Mouse (Mus musculus) gastrocnemius, postnatal 10 days (tissue): ENCODE data around the gene 1810046K07Rik. TPM values are rescaled to one million over a fixed set of nuclear protein-coding genes. Genes with fewer than 3 reads are reported as not detected.

ENCODE experiments used
- DNase-seq: peaks from one replicate; pipeline ENCODE4 v3.0.0; 2021; ENCODE audit warnings: mixed read lengths
- total RNA-seq, 2 experiments: library from RNA; stranded (reverse); gene quantifications; 2 replicates each; pipeline ENCODE4 v1.2.3; 2021

Gene 1810046K07Rik
- total RNA-seq, 2 experiments from 2014 or later = not detected

- DNase-seq = no peak
Observed at GRCm38 (mm10) chr9:51303980-51304379, 24.7 kb downstream of the 1810046K07Rik start.

GRCm38 (mm10) chr9:51293541-51293940, 35.2 kb downstream of the 1810046K07Rik start:
- no peak for DNase-seq

GRCm38 (mm10) chr9:51292674-51293073, 36.0 kb downstream of the 1810046K07Rik start:
- peak; percentile 70 for DNase-seq

GRCm38 (mm10) chr9:51290980-51291379, 37.7 kb downstream of the 1810046K07Rik start:
- no peak for DNase-seq

- no peak for DNase-seq
Observed at GRCm38 (mm10) chr9:51286079-51286478, 42.6 kb downstream of the 1810046K07Rik start.

GRCm38 (mm10) chr9:51278500-51279381, 50.0 kb downstream of the 1810046K07Rik start, which contains the start of gene Colca2:
Gene Colca2 (minus strand): TSS chr9:51278569.
- peak; percentile 83 for DNase-seq

GRCm38 (mm10) chr9:51277834-51278498, 50.8 kb downstream of the 1810046K07Rik start:
- no peak for DNase-seq

GRCm38 (mm10) chr9:51274678-51275077, 54.0 kb downstream of the 1810046K07Rik start:
- no peak for DNase-seq

- DNase-seq = no peak
Observed at GRCm38 (mm10) chr9:51273581-51274154, 55.0 kb downstream of the 1810046K07Rik start.

GRCm38 (mm10) chr9:51272102-51272501, 56.6 kb downstream of the 1810046K07Rik start:
- DNase-seq = no peak

- DNase-seq = no peak
Observed at GRCm38 (mm10) chr9:51271073-51271472, 57.6 kb downstream of the 1810046K07Rik start.

GRCm38 (mm10) chr9:51268852-51269251, 59.9 kb downstream of the 1810046K07Rik start:
- no peak for DNase-seq

GRCm38 (mm10) chr9:51258426-51258825, 70.3 kb downstream of the 1810046K07Rik start:
- DNase-seq = no peak

GRCm38 (mm10) chr9:51256780-51257502, 71.8 kb downstream of the 1810046K07Rik start:
- DNase-seq = no peak

Other genes starting within 250 kb of the 1810046K07Rik start
- not detected for gene 4833427G06Rik, start 226.8 kb downstream of the 1810046K07Rik start, total RNA-seq
- gene Gm32742, start 163.4 kb downstream of the 1810046K07Rik start, total RNA-seq = not detected
- 1 to 10 TPM in 1 of 2 experiments, under 1 TPM in 1; 0.21 to 1.4 TPM for gene Pou2af1, start 115.2 kb downstream of the 1810046K07Rik start, total RNA-seq
- 1 to 10 TPM; 1.3 to 1.6 TPM for gene Colca2, start 50.3 kb downstream of the 1810046K07Rik start, total RNA-seq